Mouse (Mus musculus) brain, embryonic 18.5 days (tissue): ENCODE results near the gene Apol7e.
"Not testable (repeated sequence)": the region's sequence is repeated elsewhere in the genome, so short reads cannot be mapped to it uniquely, and the experiment has no call there.

Source experiments
- DNase-seq: peaks from one replicate; pipeline ENCODE4 v3.0.0-alpha.2; 2012; ENCODE audit warnings: low read depth, low spot score

Gene Apol7e

DNA sequence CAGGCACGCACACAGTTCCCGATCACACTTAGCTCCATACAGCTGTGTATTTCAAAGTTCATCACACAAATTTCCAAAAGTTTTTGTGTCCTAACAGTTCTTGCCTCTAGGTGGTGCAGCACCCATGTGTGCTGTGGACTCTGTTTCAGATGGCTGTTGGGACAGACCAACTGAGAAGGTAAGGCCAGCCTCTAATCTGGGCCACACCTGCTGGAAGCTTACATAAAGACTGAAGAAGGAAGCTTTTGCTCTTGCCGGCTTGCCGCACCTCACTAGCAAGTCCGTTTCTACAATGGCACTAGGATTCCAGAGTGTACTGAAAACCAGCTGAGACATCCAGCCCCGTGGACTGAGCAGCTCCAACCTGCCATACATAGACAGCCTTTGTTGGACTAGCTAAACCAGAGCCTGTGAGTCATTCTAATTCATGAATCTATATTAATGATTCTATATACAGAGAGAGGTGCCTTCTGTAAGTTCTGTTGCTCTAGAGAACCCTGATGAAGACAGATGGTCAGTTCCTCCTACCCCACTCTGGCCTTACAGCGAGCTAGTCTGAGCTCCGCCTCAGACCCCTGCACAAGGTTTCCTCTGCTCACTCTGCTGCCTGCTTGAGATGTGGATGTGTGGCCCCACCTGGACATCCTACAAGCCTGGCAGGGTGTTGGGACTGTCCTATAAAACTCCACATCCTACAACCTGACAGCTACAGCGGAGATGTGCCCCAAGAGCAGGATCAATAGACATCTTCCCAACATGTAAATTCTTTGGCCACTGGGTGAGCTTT lies 42.0 kb downstream of the Apol7e start:
- DNase-seq: no peak

DNA sequence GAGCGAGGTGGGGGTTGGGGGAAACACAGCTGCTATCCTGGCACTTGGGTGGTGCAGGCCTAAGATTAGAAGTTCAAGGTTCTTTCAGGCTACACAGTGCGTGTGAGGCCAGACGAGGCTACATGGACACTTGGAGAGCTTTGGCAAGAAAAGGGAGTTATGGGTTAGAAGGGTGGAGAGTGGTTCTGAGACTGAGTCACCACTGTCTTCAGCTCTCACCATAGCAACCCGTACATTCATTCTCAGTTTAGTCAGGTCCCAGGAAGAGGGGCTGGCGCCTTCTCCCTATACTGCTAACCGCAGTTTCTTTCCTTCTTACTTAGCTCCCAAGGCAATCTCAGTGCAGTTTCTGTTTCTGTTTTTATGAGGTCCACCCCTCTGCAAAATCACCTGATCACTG lies 42.9 kb downstream of the Apol7e start:
- DNase-seq: not testable (repeated sequence)

DNA sequence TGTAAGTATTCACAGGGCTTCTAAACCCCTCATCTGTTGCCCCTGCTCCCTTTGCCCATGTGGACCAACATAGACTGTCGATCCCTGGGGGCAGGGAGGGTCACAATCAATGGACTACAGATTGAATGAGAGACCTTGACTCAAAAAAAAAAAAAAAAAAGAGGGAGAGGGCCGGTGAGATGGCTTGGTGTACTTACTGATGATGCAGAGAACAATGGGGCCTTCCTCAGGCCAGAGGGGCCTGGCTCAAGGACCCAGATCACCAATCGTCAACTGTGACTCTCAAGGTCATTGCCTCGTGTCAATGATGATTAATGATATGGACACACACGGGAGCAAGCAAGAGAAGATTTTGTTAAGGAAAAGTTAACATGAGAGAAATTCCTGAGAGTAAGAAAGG lies 46.0 kb downstream of the Apol7e start:
- no peak for DNase-seq

DNA sequence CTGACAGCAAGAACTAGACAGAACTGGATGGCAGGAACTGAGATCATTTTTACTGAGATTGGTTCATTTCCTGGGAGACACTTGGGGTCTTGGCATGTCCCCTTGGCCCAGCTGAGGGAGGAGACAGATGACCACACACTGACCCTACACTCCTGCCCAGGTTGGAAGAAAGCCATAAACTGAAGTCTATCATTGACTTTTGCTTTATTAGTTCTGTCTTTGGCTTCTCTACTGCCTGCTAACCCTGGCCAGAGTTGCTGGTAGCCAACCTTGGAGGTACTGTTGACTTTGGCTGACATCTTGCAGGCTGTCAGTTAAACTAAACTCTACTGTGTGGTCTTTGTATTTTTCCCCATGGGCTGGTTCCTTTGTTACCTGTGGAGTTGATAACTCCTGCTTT lies 46.4 kb downstream of the Apol7e start:
- no peak for DNase-seq

DNA sequence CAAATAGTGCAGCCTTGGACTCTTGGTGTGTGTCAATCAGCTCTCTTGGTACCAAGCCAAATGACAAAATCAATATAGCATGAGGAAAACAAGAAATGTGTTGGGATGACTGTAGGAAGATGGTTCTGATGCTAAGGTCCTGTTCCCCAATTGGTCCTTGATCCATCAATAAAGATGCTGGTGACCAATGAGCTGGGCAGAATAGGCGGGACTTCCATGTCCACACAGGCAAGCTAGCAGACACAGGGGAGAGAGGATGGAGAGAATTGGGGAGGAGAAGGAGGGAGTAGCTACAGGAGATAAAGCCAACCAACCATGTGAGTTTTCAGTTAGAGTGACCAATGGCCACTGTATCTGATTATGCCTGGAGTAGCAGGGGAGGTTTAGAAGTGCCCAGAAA lies 47.7 kb downstream of the Apol7e start:
- no peak for DNase-seq

DNA sequence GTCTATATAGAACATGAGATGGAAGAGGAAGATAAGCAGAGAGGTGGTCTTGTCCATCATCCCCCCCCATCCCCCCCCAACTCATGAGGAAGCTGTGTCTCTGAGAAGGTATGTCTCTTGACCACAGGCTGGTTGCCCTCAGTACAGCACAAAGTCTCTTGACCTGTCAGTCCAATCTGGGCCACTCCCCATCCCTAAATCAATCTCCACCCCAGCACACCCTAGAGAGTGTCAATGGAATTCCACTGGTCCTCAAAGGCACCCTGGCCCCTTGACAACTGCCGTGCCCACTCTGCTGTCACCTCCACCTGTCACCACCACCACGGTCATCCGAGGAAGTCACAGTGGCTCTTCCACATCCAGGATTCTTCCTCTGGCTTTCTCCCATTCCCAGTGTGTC lies 49.8 kb downstream of the Apol7e start:
- no peak for DNase-seq

DNA sequence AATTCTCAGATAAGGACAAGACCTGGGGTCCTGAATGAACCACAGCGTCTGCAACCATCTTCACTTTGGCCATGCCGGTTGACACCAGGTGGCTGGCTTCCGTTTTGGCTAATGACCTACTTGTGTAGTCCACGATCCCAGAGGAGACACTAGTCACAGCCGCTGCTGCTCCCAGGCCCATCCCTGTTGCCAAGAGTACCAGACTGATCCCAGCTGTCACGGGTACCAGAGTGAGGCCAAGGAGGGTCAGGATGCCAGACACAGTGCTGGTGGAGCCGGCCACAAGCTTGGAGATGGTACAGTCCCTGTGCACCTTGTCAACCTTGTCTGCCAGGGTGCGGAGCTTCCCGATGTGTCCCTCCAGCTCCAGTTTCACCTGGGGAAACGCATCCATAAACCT lies 51.1 kb downstream of the Apol7e start:
- no peak for DNase-seq

DNA sequence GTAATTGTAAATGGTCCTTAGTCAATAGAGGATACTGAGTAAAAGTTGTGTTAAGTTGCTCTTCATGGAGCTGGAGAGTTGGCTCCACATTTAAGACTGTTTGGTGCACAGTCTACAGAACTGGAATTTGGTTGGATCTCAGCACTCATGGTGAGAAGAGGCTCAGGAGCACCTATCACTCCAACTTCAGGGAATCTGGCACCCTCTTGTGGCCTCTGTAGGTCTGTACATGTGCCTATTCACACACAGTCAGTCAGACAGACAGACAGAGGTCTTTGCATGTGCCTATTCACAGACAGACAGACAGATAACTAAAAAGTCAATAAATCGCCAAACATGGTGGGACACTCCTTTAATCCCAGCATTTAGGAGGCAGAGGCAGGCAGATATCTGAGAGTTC lies 51.8 kb downstream of the Apol7e start:
- no peak for DNase-seq

DNA sequence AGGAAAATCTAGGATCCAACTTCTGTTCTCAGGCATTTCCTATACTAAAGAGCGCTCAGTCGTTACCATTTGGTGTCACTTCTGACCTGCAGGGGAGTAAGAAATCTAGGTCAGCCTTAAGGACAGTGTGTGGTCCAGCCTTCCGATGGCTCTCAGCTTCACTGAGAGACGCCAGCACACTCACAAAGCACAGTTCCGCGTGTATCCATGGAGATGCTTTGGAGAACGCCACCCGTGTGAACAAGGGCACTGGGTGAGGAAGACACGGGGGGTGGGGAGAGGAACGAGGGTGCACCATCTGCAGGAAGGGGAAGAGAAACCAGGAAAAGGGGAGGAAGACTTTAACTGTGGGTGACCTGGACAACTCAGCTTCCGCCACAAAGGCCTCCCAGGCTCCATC lies 53.8 kb downstream of the Apol7e start:
- DNase-seq: no peak

DNA sequence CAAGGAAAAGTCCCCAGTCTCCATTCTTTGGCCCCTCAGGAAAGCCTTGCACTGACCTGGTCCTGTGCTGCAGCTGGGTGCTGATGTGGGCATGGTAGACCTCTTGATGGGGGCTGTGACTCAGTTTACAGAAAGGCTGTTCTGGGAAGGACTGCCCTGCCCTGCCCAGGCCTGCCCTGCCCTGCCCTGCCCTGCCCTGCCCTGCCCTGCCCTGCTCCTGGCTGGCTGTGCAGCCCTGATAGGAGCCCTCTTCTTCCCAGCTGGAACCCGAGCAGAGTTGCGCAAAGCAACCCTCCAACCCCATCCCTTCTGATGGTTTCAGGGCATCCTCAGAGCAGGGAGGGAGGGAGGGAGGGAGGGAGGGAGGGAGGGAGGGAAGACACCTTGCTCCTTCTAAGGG lies 56.5 kb downstream of the Apol7e start:
- no peak for DNase-seq

DNA sequence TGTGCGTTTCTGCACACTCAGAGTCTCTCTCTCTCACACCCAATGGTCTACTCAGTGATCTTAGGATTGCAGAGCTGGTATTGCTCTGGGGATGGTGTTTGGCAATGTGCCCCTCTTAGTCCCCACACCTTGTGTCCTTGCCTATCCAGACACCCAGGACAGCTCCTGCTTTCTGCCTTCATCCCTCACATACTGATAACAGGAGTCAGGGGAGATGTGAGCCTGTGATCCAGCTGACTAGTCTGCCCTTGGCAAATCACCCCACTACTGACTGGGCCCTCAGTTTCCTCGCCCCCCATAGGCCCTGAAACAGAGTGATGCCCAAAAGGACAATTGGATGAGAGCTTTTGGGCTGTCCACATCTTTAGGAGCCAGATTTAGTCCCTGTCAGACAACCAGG lies 57.4 kb downstream of the Apol7e start:
- no peak for DNase-seq

DNA sequence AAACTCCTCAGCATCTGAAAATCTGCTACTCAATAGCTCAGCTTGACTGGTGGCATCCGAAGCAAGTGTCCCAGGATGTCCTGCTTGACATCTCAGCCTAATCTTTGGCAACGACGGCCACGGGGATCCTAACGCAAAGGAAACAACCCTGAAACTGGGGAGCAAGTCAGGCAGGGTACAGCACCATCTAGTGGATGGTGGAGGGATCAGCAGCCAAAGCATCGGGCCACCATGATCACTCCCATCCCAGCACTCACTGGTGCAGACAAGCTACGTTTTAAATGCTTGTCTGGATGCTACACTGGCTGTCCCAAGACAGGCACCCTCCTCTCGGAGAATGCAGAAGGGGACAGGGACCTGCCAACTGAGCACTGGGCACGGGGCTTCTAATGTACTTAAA lies 58.2 kb downstream of the Apol7e start, which contains the start of gene Apol8:
Gene Apol8 (minus strand): TSS at position 156 of the 400 bp plus-strand sequence.
- DNase-seq: no peak

DNA sequence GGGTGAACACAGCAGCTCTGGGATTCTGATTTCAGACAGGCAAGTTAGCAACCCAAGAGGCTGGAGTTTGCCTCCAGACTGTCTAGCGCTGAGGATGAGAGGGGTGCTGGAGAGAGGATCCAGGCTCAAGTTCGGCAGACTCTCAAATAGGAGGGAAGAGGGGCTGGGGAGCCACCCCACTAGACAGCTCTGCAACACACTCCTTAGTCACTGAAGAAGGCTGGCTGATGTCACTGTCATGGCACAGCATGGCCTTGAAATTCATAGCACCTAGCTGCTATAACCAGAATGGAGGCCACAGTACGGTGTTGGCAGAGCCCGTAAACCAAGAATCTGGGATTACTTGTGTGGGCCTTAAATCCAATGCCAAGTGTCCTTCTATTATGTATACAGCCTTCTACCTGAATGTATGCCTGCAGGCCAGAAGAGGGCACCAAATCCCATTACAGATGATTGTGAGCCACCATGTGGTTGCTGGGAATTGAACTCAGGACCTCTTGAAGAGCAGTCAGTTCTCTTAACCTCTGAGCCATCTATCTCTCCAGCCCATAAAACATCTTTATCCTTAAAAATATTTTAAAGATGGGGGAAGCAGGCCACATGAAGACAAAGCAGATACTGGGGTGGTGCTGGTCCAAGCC lies 59.0 kb downstream of the Apol7e start:
- no peak for DNase-seq

DNA sequence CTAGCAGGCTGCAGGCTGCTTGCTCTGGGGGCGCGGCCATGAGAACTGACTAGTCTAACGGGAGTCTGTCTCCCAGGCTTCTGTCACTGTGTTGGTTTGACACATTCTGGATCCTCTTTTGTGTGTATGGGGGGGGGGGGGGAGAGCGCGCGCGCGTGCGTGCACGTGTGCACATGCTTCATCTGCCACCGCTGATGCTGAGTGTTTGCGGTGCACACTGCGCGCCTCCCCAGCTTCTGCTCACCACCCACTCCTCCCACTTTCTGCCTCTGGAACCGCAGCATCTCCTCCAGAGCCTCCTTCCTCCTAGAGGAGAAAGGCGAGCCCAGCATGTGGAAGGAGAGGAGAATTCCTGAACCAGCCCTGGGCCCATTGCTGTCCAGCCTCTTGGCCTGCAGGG lies 61.4 kb downstream of the Apol7e start:
- no peak for DNase-seq

DNA sequence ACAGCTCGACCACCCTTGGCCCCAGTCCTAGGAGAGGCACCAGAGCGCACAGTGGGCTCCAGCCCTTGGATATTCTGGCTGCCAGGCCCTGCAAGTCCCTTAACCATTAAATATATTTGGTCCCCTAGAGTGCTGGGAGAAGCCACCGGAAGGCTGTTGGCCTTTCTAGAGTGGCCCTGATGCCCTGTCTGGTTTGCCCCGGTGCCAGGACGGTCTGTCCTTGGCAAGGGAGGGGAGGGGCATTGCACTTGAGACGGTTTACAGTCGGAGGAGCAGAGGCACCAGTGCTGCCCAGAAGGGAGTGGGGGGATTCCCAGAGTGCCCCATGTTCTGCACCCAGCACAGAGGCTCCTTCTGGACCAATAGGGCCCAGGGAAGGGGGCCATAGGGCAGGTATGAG lies 62.4 kb downstream of the Apol7e start:
- DNase-seq: no peak

DNA sequence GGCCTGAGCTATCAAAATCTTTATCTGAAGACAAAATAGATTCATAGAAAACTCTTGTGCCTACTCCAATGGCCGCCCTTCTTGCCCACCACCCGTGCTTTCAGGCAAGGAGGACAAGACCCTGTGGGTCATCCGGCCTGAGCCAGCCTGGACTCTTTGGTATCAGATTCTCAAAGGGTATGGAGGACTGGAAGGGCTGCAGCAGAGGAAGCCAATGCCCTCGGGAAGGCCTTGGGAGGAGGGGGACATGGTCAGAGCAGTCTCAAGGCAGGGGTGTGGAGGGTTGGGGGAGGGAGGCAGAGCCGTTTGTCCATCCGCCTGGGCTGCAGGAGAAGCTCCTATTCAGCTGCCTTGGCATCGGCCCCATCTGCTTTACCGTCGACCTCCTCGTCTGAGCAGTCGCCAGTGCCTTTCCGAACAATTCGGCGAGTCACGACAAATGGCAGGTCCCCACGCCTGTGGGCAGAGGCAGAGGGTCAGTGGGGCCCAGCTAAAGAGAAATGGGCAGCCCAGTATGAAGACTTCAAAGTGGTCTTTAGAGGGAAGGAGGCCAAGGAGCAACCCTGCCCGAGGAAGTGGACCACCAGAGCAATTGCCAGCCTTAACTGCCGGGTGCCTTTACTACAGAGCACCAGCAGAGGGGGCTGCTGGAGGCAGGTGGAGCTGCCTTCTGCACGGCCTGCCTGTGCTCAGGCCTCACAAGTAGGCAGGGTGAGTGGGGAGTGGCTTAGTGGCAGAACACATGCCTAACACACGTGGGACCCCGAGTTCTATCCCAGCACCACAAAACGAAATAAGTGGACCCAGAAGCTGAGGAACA lies 63.1 kb downstream of the Apol7e start:
- no peak for DNase-seq

DNA sequence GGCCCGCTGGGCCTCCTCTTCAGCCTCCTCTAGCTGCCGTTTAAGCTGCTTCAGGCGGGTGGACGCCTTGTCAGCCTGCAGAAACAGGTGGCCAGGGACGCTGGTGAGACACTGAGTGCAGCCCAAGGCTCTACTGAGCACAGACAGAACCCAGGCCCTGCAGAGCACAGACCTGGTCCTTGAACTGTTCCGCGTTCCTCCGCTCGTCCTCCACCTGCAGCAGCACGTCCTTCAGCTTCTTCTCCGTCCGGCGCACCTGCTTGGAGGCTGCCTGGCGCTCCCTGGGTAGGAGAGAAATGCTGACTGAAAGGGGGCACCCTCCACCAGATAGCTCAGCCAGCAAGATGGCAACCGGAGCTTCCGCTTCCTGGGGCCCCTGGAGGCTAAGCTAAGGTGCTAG lies 64.4 kb downstream of the Apol7e start:
- DNase-seq: no peak

DNA sequence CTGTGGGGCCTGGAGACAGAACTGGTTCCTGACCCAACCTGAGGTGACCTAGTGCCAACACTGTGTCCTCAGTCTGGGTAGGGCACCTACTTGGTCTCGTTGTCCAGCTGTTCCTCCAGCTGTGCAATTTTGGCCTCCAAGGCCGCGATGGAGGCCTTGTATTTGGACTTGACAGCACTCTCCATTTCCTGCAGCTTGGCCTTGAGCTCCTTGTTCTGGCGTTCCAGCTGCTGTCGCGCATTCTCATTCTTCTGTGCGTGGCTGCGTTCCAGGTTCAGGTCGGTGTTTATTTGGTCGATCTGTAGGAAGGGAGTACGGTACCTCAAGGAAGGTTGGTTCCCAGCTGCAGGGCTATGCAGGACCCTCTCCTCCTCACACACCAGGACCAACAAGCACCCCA lies 65.0 kb downstream of the Apol7e start:
- DNase-seq: no peak

DNA sequence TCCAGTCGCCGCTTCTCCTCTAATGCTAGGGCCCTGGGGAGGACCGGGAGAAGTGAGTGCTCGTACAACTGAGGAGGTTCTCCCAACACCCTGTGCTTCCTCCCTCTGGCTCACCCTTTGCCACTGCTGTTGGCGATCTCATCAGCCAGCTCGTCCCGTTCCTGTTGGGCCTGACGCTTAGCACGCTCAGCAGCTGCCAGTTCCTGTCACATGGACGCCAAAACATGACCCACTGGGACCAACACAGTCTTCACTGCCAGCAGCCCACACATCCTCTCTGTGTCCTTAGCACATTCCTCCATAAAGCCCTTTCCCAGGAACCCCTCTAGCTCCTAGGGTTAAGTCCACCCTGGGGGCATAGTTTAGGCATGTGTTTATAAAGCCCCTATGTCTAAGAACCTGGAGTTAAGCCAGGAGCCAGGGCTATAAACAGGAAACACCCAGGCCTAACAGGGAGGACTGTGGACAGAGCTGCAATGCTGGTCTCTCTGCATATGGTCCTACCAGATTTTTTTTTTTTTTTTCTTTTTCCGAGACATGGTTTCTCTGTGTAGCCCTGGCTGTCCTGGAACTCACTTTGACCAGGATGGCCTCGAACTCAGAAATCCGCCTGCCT lies 65.8 kb downstream of the Apol7e start:
- no peak for DNase-seq

DNA sequence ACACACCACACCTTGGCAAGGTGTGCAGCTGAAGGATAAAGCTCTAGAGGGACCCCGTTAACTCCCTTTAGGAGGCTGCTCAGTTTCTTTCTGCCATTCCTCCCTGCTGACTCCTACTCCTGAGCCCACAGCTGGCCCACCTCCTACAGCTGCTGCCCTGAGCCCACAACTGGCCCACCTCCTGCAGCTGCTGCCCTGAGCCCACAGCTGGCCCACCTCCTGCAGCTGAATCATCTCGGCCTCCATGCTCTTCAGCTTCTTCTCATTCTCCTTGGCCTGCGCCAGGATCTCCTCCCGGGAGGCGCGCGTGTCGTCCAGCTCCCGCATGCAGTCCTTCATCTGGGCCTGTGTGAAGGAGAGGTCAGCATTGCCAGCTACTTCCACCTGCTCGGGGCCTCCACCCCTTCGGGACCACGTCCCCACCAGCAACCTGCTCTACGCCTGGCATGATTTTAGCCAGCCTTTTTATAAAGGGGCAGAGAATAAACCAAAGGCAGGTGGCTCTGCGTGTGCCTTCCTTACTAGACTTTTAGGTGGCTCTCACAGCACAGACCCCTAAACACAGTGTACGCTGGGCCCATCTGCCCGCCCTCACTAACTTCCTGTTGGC lies 66.9 kb downstream of the Apol7e start:
- no peak for DNase-seq

DNA sequence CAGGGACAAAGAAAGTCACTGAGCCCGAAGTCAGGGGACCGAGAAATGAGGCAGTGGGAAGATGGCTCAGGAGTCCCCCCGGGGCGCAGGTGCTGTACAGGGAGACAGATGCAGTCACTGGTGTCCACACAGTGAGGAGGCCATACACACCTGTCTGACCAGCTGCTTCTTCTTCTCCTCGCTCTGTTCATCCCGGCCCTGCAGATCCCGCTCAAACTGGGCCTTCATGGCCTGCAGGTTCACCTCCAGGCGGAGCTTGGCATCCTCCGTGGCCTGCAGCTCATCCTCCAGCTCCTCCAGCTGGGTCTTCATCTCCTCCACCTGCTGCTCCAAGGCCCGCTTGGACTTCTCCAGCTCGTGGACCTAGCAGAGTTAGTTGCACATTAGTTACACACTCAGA lies 68.3 kb downstream of the Apol7e start:
- no peak for DNase-seq
